Mouse (Mus musculus) ES-Bruce4 (cell line): ENCODE results near the gene Il25.

Source experiments
- CTCF ChIP-seq: IDR thresholded peaks from one replicate; pipeline ENCODE4 v1.8.1; 2011; ENCODE audit warnings: low read depth, low read length
- POLR2A ChIP-seq: IDR thresholded peaks from one replicate; pipeline ENCODE4 v1.8.1; 2011; ENCODE audit warnings: low read length; ENCODE audit not compliant: insufficient read depth

- TF ChIP-seq POLR2A (no peak), CTCF (no peak)
Measured at GRCm38 (mm10) chr14:54966320-54966977, 34.0 kb downstream of the Il25 start, which contains the start of gene Myh6.
